Mouse (Mus musculus) leukemia stem cell, adult 10-12 weeks (primary cell): ENCODE measurements around the gene Rgs9bp. TPM values are rescaled to one million over a fixed set of nuclear protein-coding genes. Genes with fewer than 3 reads are reported as not detected.

Experiments used
- polyA plus RNA-seq: library from polyadenylated mRNA; stranded (reverse); fragments of >175 nt; gene quantifications from 2 replicates; pipeline ENCODE4 v1.2.3, GENCODE M21; 2012; ENCODE audit warnings: low replicate concordance

The Rgs9bp gene
- polyA plus RNA-seq = 0.11 and 0.24 TPM in 2 replicates

GRCm38 (mm10) chr7:35585191-35586054, at the start of gene Rgs9bp:
Gene Rgs9bp (minus strand): TSS chr7:35585582.

GRCm38 (mm10) chr7:35586055-35586905, 898 bp upstream of the Rgs9bp start, which contains the start of gene Ankrd27:
Gene Ankrd27 (plus strand): TSS chr7:35586244.

GRCm38 (mm10) chr7:35556205-35556603, 29.2 kb downstream of the Rgs9bp start, which contains the start of gene Nudt19:
Gene Nudt19 (minus strand): TSS chr7:35556304.

GRCm38 (mm10) chr7:35537562-35537961, 47.8 kb downstream of the Rgs9bp start, which contains the start of gene Tdrd12:
Gene Tdrd12 (minus strand): TSS chr7:35537745.

Other genes starting within 250 kb of the Rgs9bp start
- gene Faap24, start 188.7 kb downstream of the Rgs9bp start, polyA plus RNA-seq = 8.1 and 24.2 TPM in 2 replicates
- gene Cep89, start 188.5 kb downstream of the Rgs9bp start, polyA plus RNA-seq = 25.1 and 48.2 TPM in 2 replicates
- gene Slc7a9, start 136.8 kb downstream of the Rgs9bp start, polyA plus RNA-seq = not detected in 2 replicates
- gene Tdrd12, start 47.8 kb downstream of the Rgs9bp start, polyA plus RNA-seq = not detected in 2 replicates
- 33.1 and 53.8 TPM in 2 replicates for gene Nudt19, start 29.3 kb downstream of the Rgs9bp start, polyA plus RNA-seq
- gene Ankrd27, start 662 bp upstream of the Rgs9bp start, polyA plus RNA-seq = 74.6 and 99.6 TPM in 2 replicates
- gene Pdcd5, start 61.9 kb upstream of the Rgs9bp start, polyA plus RNA-seq = 81.2 and 82.4 TPM in 2 replicates
- 1.3 and 1.6 TPM in 2 replicates for gene Dpy19l3, start 168.9 kb upstream of the Rgs9bp start, polyA plus RNA-seq
- gene Zfp507, start 217.4 kb upstream of the Rgs9bp start, polyA plus RNA-seq = 3.2 and 5.8 TPM in 2 replicates